Mouse (Mus musculus): ENCODE data around the gene Psmb6. TPM values are rescaled to one million over a fixed set of nuclear protein-coding genes. Genes with fewer than 3 reads are reported as not detected.

Gene Psmb6
- polyA plus RNA-seq, 1 experiment from 2014 or later, result 744 TPM

DNA sequence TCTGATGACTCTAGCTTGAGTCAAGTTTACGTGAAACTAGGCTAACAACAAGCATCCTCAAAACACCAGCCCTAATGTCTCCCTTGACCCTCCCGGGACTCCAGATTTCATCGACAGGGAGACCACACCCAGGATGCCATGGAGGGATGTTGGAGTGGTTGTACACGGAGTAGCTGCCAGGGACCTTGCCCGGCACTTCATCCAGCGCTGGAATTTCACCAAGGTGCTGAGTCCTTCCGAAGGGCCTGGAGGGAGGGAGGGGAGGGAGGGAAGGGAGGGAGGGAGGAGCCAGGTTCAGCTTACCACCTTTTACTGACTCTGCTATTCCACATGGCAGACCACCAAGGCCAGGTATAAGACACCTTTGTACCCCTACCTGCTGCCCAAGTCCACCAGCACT is 28.8 kb downstream of the Psmb6 start:
- H3K9me3 ChIP-seq (ENCODE audit: control insufficient read depth, low read length), result no peaks in the 10 kb centered on the region
- no peak overlapping the region for H3K27ac ChIP-seq (replicated peaks; ENCODE audit: low read depth, low read length)
- no peak overlapping the region for H3K9ac ChIP-seq (replicated peaks; ENCODE audit: low read length)
- no peaks in the 10 kb centered on the region for H3K27me3 ChIP-seq (ENCODE audit: control insufficient read depth, insufficient read depth, low read length)
- no peaks in the 10 kb centered on the region for H3K36me3 ChIP-seq (ENCODE audit: control insufficient read depth, insufficient read depth, low read length)
- WGBS, result 46% methylated on average over 7 of the region's 7 CpGs
- no peak for DNase-seq
- no peak for ATAC-seq (ENCODE audit: low FRiP score, low TSS enrichment)
- no peak overlapping the region for H3K4me3 ChIP-seq (replicated peaks; ENCODE audit: low read depth, low read length)
- H3K4me1 ChIP-seq (ENCODE audit: control insufficient read depth, insufficient read depth, low read length), result no peaks in the 10 kb centered on the region
- no peak overlapping the region for H3K4me2 ChIP-seq (ENCODE audit: low read length)

DNA sequence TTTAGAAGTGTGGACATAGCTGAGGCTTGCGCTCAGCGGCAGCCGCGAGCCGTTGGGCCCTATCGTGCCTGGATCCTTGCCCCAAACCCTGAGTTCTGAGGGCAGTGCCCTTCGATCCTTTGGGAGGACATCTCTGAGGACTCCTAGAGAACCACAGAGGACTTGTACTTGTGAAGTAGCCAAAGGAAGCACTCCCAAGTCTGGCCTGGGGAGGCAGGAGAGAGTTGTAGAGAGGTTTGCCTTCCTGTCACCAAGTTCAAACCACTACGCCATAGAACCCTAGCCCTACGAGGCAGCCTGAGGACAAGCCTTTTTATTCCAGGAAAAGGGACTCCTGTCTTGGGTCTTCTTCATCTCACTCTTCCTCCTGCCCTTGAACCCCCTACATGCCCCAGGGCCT is 32.4 kb downstream of the Psmb6 start:
- H3K4me3 ChIP-seq (replicated peaks; ENCODE audit: low read depth, low read length), result no peak overlapping the region
- WGBS, result 91% methylated on average over 9 of the region's 9 CpGs
- ATAC-seq (ENCODE audit: low FRiP score, low TSS enrichment), result no peak

DNA sequence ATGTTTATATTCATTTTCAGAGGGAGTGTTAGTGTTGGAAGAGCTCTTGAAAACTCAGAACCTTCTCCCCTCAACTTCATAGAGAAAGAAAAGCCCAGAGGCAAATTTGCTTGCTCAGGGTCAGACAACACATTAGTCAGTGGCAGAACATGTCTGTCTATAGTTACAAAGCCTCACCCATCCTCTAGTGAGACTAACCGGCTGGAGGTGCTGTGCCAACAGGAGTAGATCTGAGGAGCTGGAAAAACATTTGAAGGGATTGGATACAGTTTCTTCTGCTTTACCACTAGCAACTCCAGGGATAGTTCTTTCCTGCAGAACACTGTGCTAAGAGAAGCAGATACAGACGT is 36.7 kb downstream of the Psmb6 start:
- Histone ChIP-seq H3K36me3 (ENCODE audit: control insufficient read depth, insufficient read depth, low read length) (no peaks in the 10 kb centered on the region), H3K27ac (replicated peaks; ENCODE audit: low read depth, low read length) (peak overlapping the region; percentile 84), H3K4me2 (ENCODE audit: low read length) (peak overlapping the region; percentile 88), H3K4me3 (replicated peaks; ENCODE audit: low read depth, low read length) (peak overlapping the region; percentile 89), H3K4me1 (ENCODE audit: control insufficient read depth, insufficient read depth, low read length) (peaks cover 26% of the 10 kb centered on the region), H3K9ac (replicated peaks; ENCODE audit: low read length) (peak overlapping the region; percentile 88; the same call in 1 of the 2 replicates), H3K27me3 (ENCODE audit: control insufficient read depth, insufficient read depth, low read length) (no peaks in the 10 kb centered on the region), H3K9me3 (ENCODE audit: control insufficient read depth, low read length) (no peaks in the 10 kb centered on the region)
- WGBS, result 0% methylated on average over 2 of the region's 2 CpGs
- ATAC-seq (ENCODE audit: low FRiP score, low TSS enrichment) (no peak), DNase-seq (no peak)

More for the DNA sequence above, 32.4 kb downstream of the Psmb6 start:
- no peaks in the 10 kb centered on the region for H3K9me3 ChIP-seq (ENCODE audit: control insufficient read depth, low read length)
- no peaks in the 10 kb centered on the region for H3K27me3 ChIP-seq (ENCODE audit: control insufficient read depth, insufficient read depth, low read length)
- no peak overlapping the region for H3K27ac ChIP-seq (replicated peaks; ENCODE audit: low read depth, low read length)
- peaks cover 7% of the 10 kb centered on the region; the same call in 1 of the 2 replicates for H3K4me1 ChIP-seq (ENCODE audit: control insufficient read depth, insufficient read depth, low read length)
- no peaks in the 10 kb centered on the region for H3K36me3 ChIP-seq (ENCODE audit: control insufficient read depth, insufficient read depth, low read length)
- no peak overlapping the region for H3K9ac ChIP-seq (replicated peaks; ENCODE audit: low read length)
- DNase-seq, result no peak
- H3K4me2 ChIP-seq (ENCODE audit: low read length), result no peak overlapping the region

DNA sequence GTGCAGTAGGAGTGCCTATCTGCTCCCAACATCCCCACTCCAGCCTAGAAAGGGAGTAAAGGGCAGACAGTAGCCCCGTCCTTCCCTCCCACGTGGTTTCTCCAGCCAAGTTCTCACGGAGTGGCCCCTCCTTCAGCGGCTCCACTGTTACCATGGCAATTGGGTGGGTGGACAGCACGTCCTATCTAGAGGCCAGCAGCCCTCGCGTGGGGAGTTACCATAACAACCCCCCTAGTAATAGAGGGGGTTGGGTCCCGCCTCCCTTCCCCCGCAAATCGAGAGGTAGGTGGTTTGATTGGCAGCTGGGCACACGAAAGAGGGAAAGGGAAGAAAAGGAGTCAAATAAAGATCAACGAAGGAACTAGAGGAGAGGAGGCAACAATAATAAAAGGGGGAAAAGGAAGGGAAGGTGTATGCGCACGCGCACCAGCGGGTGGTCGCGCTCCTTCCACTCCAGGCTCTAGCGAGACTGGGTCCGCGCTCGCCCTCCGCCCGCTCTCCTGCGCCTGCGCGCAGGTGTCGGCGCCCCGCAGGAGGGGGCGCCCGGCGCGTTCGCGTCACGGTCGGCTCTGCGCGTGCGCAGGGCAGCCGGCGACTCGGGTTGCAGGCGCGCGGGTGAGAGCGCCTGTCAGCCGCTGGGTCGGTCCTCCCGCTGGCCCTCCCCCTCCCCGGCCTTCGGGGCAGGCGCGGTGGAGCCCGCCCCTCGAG is 37.3 kb downstream of the Psmb6 start, which contains the start of gene Mink1:
TSS of gene Mink1 (plus strand) at position 595 of the 708 bp plus-strand sequence.
- peak; percentile 93 for ATAC-seq (ENCODE audit: low FRiP score, low TSS enrichment)
- H3K9me3 ChIP-seq (ENCODE audit: control insufficient read depth, low read length), result no peaks in the 10 kb centered on the region
- DNase-seq, result peak; percentile 98
- H3K4me3 ChIP-seq (replicated peaks; ENCODE audit: low read depth, low read length), result peak within 1 kb of the TSS; percentile 89
- H3K4me1 ChIP-seq (ENCODE audit: control insufficient read depth, insufficient read depth, low read length), result peaks cover 26% of the 10 kb centered on the region
- H3K9ac ChIP-seq (replicated peaks; ENCODE audit: low read length), result peak within 1 kb of the TSS; percentile 88
- H3K4me2 ChIP-seq (ENCODE audit: low read length), result peak within 1 kb of the TSS; percentile 88
- H3K27me3 ChIP-seq (ENCODE audit: control insufficient read depth, insufficient read depth, low read length), result no peaks in the 10 kb centered on the region
- under 1% methylated on average over 46 of the region's 57 CpGs for WGBS
- peak within 1 kb of the TSS; percentile 84 for H3K27ac ChIP-seq (replicated peaks; ENCODE audit: low read depth, low read length)
- no peaks in the 10 kb centered on the region for H3K36me3 ChIP-seq (ENCODE audit: control insufficient read depth, insufficient read depth, low read length)

DNA sequence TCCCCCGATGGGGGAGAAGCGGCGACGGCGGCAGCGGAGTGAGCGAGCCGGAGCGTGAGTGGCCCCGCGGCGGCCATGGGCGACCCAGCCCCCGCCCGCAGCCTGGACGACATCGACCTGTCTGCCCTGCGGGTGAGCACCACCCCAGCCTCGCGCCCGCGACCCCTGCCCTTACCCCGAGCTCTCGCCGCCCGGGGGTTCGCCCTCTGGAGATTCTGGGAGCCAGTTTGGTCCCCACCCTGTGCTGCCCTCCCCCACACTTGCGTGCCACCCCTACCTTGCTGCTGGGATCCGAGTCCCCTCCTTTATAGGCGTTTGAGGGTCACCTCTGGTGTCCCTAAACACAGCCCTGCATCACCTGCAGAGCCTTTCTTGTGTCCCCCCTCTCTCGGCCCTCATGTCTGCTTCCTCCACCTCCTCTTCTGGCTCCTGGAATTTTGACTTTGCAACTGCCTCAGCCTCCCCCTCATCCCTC is 37.9 kb downstream of the Psmb6 start:
- no peaks in the 10 kb centered on the region for H3K36me3 ChIP-seq (ENCODE audit: control insufficient read depth, insufficient read depth, low read length)
- peak overlapping the region; percentile 89 for H3K4me3 ChIP-seq (replicated peaks; ENCODE audit: low read depth, low read length)
- H3K4me1 ChIP-seq (ENCODE audit: control insufficient read depth, insufficient read depth, low read length), result peaks cover 26% of the 10 kb centered on the region
- peak overlapping the region; percentile 88 for H3K9ac ChIP-seq (replicated peaks; ENCODE audit: low read length)
- DNase-seq (no peak), ATAC-seq (ENCODE audit: low FRiP score, low TSS enrichment) (no peak; the same call in none of the 2 replicates)
- WGBS, result 1% methylated on average over 31 of the region's 31 CpGs
- H3K27ac ChIP-seq (replicated peaks; ENCODE audit: low read depth, low read length), result peak overlapping the region; percentile 84
- H3K9me3 ChIP-seq (ENCODE audit: control insufficient read depth, low read length), result no peaks in the 10 kb centered on the region
- peak overlapping the region; percentile 88 for H3K4me2 ChIP-seq (ENCODE audit: low read length)
- no peaks in the 10 kb centered on the region for H3K27me3 ChIP-seq (ENCODE audit: control insufficient read depth, insufficient read depth, low read length)

DNA sequence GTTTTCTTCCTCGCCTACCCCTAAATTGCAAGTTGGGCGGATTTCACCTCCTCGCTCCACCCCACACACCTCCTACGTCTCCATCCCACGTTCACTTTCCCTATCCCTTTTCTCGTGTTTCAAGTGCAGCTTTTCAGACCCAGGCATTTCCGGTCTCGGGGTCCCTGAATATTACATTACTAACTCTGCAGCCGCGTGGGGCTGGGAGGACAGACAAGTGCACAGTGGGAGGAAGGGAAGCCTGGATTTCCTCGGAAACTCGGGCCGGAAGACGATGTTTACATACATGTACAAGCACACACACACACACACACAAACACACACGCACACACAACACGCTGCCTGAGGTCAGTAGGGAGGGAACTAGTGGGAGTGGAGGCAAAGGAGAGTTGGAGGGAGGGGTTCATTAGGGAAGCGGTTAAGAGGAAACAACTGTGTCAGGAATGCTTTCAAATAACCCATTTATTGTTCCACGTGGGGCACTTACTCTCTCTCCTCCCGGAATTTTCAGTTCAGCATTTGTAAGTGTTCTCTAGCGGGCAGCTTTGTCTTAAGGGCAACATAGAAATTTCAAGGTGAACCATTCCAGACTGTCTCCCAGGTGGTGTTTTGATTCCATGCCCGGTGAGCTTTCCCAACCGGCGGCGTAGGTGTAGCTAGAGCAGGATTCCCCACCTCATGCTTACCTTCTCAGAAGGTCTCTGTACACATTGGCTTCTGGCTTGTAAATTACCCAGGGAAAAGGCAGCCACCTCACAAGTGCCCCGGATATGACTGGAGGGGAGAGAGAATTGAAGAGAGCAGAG is 38.5 kb downstream of the Psmb6 start:
- peaks cover 26% of the 10 kb centered on the region for H3K4me1 ChIP-seq (ENCODE audit: control insufficient read depth, insufficient read depth, low read length)
- peak overlapping the region; percentile 89 for H3K4me3 ChIP-seq (replicated peaks; ENCODE audit: low read depth, low read length)
- H3K9me3 ChIP-seq (ENCODE audit: control insufficient read depth, low read length), result no peaks in the 10 kb centered on the region
- 3% methylated on average over 25 of the region's 25 CpGs for WGBS
- H3K27me3 ChIP-seq (ENCODE audit: control insufficient read depth, insufficient read depth, low read length), result no peaks in the 10 kb centered on the region
- ATAC-seq (ENCODE audit: low FRiP score, low TSS enrichment) (no peak), DNase-seq (peak; percentile 68)
- peak overlapping the region; percentile 84; the same call in 1 of the 2 replicates for H3K27ac ChIP-seq (replicated peaks; ENCODE audit: low read depth, low read length)
- H3K36me3 ChIP-seq (ENCODE audit: control insufficient read depth, insufficient read depth, low read length), result no peaks in the 10 kb centered on the region
- peak overlapping the region; percentile 88 for H3K9ac ChIP-seq (replicated peaks; ENCODE audit: low read length)
- peak overlapping the region; percentile 88 for H3K4me2 ChIP-seq (ENCODE audit: low read length)

DNA sequence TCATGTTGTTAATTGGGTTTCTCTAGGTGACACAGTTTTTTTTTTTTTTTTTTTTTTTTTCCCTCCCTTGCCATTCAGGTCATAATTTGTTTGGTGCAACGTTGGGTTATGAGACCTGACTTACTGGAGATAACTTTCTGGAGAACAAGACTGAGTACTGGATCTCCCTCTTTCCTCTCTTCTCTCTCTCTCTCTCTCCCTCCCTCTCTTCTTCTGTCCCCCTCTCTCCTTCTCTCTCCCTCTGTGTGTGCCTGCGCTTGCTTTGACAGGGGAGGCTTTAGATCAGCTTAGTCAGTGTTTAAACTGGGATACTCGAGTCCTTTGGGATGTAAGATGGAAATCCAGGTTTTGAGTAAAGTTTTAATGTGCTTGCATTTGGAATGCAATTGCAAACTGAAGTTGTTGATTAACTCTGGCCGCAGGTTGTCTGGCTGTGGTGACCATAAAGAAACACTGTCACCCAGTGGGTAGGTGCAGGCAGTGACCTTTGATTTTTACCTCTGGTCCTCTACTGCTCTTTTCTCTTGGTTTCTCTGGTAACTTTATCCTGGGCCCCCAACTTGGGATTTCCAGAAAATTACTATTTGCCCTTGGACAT is 39.2 kb downstream of the Psmb6 start:
- H3K9ac ChIP-seq (replicated peaks; ENCODE audit: low read length), result no peak overlapping the region
- DNase-seq, result no peak
- H3K9me3 ChIP-seq (ENCODE audit: control insufficient read depth, low read length), result no peaks in the 10 kb centered on the region
- 55% methylated on average over 4 of the region's 4 CpGs for WGBS
- H3K27ac ChIP-seq (replicated peaks; ENCODE audit: low read depth, low read length), result no peak overlapping the region
- ATAC-seq (ENCODE audit: low FRiP score, low TSS enrichment), result no peak
- H3K4me3 ChIP-seq (replicated peaks; ENCODE audit: low read depth, low read length), result peak overlapping the region; percentile 89
- H3K36me3 ChIP-seq (ENCODE audit: control insufficient read depth, insufficient read depth, low read length), result no peaks in the 10 kb centered on the region
- H3K27me3 ChIP-seq (ENCODE audit: control insufficient read depth, insufficient read depth, low read length), result no peaks in the 10 kb centered on the region
- peaks cover 26% of the 10 kb centered on the region for H3K4me1 ChIP-seq (ENCODE audit: control insufficient read depth, insufficient read depth, low read length)
- H3K4me2 ChIP-seq (ENCODE audit: low read length), result peak overlapping the region; percentile 88

DNA sequence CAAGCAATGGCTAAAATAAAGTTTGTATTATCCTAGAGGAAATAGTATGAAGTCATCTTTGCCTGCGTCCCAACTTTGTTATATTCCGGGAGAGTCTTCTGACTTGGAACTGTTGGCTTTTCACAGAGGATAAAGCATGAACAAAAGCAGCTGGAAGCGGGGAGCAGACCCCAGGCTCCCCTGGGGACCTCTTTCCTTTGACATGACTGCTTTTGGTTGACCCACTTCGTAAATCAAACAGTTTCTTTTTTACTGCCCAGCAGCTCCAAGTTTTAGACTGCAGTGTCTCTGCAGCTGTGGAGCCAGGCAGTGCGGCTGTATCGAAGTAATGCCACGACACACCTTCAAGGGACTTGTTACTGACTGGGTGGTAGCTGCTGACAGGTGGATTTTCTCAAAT is 41.4 kb downstream of the Psmb6 start:
- no peak overlapping the region for H3K4me2 ChIP-seq (ENCODE audit: low read length)
- no peaks in the 10 kb centered on the region for H3K9me3 ChIP-seq (ENCODE audit: control insufficient read depth, low read length)
- H3K27me3 ChIP-seq (ENCODE audit: control insufficient read depth, insufficient read depth, low read length), result no peaks in the 10 kb centered on the region
- no peak overlapping the region for H3K27ac ChIP-seq (replicated peaks; ENCODE audit: low read depth, low read length)
- peaks cover 26% of the 10 kb centered on the region for H3K4me1 ChIP-seq (ENCODE audit: control insufficient read depth, insufficient read depth, low read length)
- 66% methylated on average over 7 of the region's 7 CpGs for WGBS
- ATAC-seq (ENCODE audit: low FRiP score, low TSS enrichment) (no peak), DNase-seq (no peak)
- no peak overlapping the region for H3K4me3 ChIP-seq (replicated peaks; ENCODE audit: low read depth, low read length)
- H3K9ac ChIP-seq (replicated peaks; ENCODE audit: low read length), result no peak overlapping the region
- no peaks in the 10 kb centered on the region for H3K36me3 ChIP-seq (ENCODE audit: control insufficient read depth, insufficient read depth, low read length)
